Mouse (Mus musculus) kidney, postnatal 10 days (tissue): ENCODE measurements around the gene Cd247.

Experiments used
- DNase-seq: peaks from one replicate; pipeline ENCODE4 v3.0.0; 2021; ENCODE audit warnings: mixed read lengths

The Cd247 gene

GRCm38 (mm10) chr1:165828173-165828572 lies 39.7 kb downstream of the Cd247 start:
- no peak for DNase-seq

- no peak for DNase-seq
These were observed 40.1 kb downstream of the Cd247 start for GRCm38 (mm10) chr1:165828615-165829014.

GRCm38 (mm10) chr1:165829890-165830289 lies 41.4 kb downstream of the Cd247 start:
- DNase-seq, result no peak

- no peak for DNase-seq
These were observed 44.8 kb downstream of the Cd247 start for GRCm38 (mm10) chr1:165833244-165833643.

DNA sequence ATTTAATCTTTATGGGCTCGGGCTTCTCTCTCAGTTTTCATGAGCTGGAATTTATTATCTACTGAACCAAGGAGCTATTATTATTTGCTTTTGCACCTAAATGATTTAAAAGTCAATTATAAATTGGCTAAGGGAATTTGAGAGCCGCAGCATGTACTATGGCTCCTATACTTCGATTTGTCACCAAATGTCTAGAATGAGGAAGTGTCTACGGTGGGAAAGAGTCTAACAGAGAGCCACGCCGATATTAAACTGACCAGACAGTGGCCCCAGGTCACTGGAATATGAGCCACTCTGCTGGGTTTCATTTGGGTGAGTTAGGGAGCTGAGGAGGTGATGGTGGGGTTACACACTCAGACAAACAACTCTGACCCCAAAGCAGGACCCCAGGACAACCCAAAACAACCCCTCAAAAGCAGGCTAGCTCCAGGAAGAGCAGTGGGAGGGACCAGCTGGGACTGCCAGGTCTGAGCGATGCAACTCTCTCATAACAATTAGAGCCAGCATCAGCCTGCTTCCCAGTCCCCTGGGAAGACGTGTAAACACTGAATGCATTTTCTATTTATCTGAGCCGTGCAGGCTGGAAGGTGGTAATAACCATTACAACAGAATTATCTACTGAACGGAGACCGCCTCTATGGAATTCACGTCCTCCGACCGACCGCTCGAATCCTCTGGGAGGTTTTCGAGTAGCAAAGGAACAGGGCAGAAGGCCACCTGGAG lies 45.6 kb downstream of the Cd247 start:
- no peak for DNase-seq

GRCm38 (mm10) chr1:165834633-165834975 lies 46.1 kb downstream of the Cd247 start:
- no peak for DNase-seq

DNA sequence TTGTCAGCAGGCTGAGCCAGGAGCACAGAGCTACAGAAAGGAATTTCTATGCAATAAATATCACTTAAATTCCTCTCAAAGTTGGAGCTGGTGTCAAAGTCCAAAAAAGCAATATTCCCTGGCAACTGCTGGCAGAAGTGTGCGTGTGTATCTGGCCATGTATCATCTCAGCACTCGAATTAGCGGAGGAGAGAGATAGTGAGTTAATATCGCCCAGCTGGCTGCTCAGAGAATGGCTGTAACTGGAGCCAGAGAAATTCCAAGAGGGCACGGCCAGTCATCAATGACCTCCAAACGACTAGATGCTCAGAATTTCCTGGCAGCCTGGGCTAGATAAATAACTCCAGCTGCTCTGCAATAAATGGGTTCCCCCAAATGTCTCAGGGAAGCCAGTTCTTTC lies 48.0 kb downstream of the Cd247 start:
- DNase-seq, result peak; percentile 59

DNA sequence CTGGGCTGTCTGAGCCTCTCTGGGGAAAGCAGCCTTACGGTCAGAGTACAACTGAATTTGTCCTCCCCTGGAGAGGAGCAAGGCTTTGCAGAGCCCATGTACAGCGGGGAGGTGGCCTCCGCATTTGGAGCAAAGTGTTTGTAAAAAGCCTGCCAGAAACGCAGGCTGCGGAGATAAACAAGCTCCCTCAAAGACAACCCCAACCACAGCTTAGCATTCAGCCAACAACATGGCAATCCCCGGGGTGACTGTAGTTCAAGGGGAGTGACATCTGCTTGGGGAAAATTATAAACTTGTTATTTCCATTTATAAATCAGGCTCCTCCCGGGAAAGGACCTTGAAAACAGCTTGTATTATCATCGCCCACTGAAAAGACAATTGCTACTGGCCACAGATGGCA lies 49.1 kb downstream of the Cd247 start:
- no peak for DNase-seq

- DNase-seq, result no peak
These were observed 50.7 kb downstream of the Cd247 start for GRCm38 (mm10) chr1:165839201-165839600.

- DNase-seq, result no peak
These were observed 52.2 kb downstream of the Cd247 start for GRCm38 (mm10) chr1:165840548-165841230.

GRCm38 (mm10) chr1:165842170-165842569 lies 53.7 kb downstream of the Cd247 start:
- DNase-seq, result no peak

DNA sequence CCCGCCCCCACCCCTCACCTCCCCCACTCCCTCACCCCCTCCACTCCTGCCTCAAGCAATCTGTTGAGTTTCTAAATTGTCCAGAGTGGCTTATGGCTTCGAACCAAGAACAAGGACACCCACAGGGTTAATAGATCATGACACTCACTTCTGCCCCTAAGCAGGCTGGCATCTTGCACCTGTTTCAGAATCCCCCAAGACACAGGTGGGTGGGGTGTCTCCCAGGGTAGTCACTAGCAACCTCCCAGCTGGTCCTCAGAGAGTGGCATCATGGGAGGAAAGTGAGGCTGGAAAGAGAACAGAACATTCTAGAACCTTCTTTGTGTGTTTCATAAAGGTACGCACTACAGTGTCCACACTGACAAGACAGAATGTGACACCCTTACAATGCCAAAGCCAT lies 55.1 kb downstream of the Cd247 start:
- DNase-seq, result no peak

DNA sequence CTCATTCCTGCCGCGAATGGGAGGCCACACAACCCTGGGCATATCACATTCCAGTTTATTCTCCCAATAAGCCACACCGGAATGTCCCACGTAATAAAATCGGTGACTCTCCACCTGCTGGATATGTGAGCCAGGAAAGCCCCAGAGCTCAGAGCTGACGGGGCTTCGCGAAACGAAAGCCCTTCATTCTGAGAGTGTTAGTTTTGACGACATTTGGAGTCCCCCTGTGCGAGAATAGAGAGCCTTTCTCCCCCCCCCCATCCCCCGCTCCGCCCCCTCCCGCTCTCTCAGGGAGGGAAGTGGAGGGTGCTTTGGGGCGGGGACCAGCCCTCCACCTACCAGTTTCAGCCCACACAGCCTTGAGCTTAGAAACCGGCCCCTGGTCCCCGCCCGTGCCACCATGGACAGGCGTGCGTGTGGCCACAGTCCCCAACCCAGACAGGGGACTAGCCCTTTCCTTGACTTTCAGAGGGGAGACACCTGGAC lies 56.0 kb downstream of the Cd247 start:
- DNase-seq, result peak; percentile 50

- peak; percentile 58 for DNase-seq
These were observed 56.5 kb downstream of the Cd247 start for GRCm38 (mm10) chr1:165844956-165845355.

GRCm38 (mm10) chr1:165845366-165845765 lies 56.9 kb downstream of the Cd247 start:
- no peak for DNase-seq

DNA sequence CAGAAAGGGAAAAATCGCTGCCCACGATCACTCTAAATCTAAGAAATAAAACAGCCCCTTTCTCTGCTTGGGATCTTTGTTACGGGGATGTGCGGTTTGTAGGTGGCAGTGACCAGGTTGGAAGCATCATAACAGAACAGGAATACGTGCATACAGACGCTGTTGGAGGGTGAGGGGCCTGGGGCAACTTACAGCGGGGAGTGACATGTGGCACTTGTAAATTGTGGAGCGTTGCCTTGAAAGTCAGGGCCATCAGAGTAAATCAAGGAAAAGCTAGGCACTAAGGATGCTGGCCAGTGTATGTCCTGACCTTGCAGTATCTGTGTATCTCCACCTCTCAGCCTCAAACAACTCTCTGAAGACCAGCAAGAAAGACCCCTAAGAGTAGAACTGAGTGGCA lies 59.9 kb downstream of the Cd247 start:
- no peak for DNase-seq

DNA sequence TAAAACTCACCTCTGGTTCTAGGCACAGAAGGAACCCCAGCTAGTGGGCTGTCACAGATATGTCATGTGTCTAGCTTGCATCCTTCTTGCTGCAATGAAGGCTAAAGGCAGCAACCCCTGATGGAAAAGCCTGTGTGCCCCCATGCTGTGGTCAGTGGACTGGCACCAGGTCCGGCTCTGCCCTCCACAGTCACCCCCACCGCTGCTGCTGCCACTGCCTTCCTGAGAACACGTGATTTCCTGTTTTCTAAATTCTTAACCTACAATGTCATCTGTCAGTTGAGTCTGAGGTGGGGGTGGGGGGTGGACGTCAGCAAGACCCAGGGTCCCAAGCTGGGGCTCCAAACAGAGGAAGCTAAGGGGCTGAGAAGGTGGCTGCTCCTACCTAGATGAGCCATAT lies 60.4 kb downstream of the Cd247 start:
- DNase-seq, result no peak

DNA sequence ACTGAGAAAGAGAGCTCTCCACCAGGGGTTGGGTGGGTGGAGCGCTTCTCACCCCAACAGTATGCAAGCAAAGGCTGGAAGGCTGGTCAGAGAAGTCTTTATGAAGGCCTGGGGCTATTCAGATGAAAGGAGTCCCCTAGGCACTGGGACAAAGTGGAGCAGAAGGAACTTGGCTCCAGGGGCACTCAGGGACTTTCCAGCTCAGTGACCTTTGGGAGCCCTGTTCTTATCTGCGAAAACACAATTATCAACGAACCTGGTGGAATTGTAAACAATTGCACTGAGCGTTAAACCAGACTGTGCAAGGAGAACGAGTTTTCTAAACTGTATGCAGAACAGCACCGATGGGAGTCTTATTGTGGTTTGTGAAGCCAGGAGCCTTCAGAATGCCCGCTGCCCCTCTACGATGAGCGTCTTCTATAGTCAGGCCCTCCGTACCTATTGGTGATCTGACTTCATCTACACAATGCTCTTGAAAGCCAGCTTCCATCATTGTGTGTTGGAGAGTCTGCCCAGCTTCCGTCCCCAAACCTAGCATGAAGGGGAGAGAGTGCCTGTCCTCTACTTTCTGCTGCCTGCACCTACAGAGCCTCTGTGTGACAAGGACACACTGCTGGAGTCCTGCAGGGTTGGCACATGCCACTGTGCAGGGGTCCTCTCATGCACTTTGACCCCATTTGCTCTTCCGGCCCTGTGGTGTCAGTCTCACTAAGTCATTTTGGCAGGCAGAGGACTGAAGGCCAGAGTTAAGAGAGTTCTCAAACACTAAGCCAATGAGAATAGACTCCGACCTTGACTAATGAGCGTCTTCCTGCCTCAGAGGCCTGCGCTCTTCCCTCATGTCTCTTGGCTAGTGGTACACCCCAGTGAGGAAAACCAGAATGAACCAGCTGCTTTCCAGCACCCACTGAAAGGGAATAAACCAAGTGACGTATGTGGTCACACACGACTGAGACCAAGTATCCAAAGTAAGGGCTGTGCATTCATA lies 61.3 kb downstream of the Cd247 start:
- DNase-seq, result no peak

- DNase-seq, result no peak
These were observed 63.6 kb downstream of the Cd247 start for GRCm38 (mm10) chr1:165852131-165852530.

GRCm38 (mm10) chr1:165853131-165853721 lies 64.7 kb downstream of the Cd247 start:
- no peak for DNase-seq

GRCm38 (mm10) chr1:165853729-165854420 lies 65.4 kb downstream of the Cd247 start:
- peak; percentile 85 for DNase-seq
